ENCODE assay signal across 31 mouse cellular contexts in genomic region chr10:118458729-118459128, GRCm38 (mm10). TPM values are rescaled to one million over a fixed set of nuclear protein-coding genes. Genes with fewer than 3 reads are reported as not detected.
DNase-seq lines count a peak whose midpoint lies in the region; ATAC-seq lines count a peak whose summit lies in the region.
"Had no signal": no experiment of that assay in that cellular context is flagged by ENCODE, and none has a peak within 500 bp of the region (broad histone marks: within the 10 kb centered on the region; RNA-seq: fewer than 3 reads in every experiment).

No protein-coding gene starts in this region.

- peak; percentile 4 for DNase-seq in 416B (ENCODE audit: low read depth)
- peak; percentile 62 for DNase-seq in CD4-positive, CD25-positive, alpha-beta regulatory T cell, adult 2 months (ENCODE audit: low read depth, low spot score)
- peak; percentile 24 for DNase-seq in naive thymus-derived CD4-positive, alpha-beta T cell, adult 2 months (ENCODE audit: low read depth)
- no peak for DNase-seq in lung, postnatal 25 days (ENCODE audit: low spot score)
- DNase-seq in gastrocnemius, postnatal 36 days: no peak
- DNase-seq in limb, embryonic 10.5 days (ENCODE audit: low spot score): no peak
- DNase-seq: adrenal gland, postnatal 10 days; adrenal gland, postnatal 36 days; cerebellum, adult 18-20 months; cerebellum, adult 9-10 months; cerebellum, postnatal 14 days; forebrain, postnatal 0 days; gastrocnemius, adult 2 months; gastrocnemius, postnatal 14 days had no signal

- H3K27me3 ChIP-seq in limb, embryonic 10.5 days (ENCODE audit: low read depth, poor library complexity, severe bottlenecking): no peaks in the 10 kb centered on the region
- H3K27me3 ChIP-seq: forebrain, embryonic 13.5 days; hindbrain, embryonic 12.5 days; hindbrain, embryonic 15.5 days had no signal

- no peaks in the 10 kb centered on the region for H3K4me1 ChIP-seq in limb, embryonic 10.5 days
- H3K4me1 ChIP-seq: forebrain, embryonic 13.5 days; hindbrain, embryonic 15.5 days had no signal

- intact Hi-C loops in gastrocnemius, postnatal 36 days (cut with DNase I): no loop called here

- no peaks in the 10 kb centered on the region for H3K36me3 ChIP-seq in limb, embryonic 10.5 days
- H3K36me3 ChIP-seq: forebrain, embryonic 10.5 days; hindbrain, embryonic 12.5 days; hindbrain, embryonic 15.5 days had no signal

- H3K4me3 ChIP-seq in limb, embryonic 10.5 days: no peak overlapping the region
- H3K4me3 ChIP-seq: forebrain, embryonic 10.5 days; forebrain, embryonic 13.5 days; gastrocnemius, adult 2 months; hindbrain, embryonic 12.5 days; hindbrain, embryonic 15.5 days had no signal

- H3K9me3 ChIP-seq in limb, embryonic 10.5 days (replicated peaks): no peaks in the 10 kb centered on the region
- H3K9me3 ChIP-seq: forebrain, embryonic 13.5 days; hindbrain, embryonic 12.5 days; hindbrain, embryonic 15.5 days had no signal

- H3K27ac ChIP-seq in limb, embryonic 10.5 days: no peak overlapping the region
- H3K27ac ChIP-seq: forebrain, embryonic 10.5 days; forebrain, embryonic 13.5 days; gastrocnemius, adult 2 months; hindbrain, embryonic 12.5 days; hindbrain, embryonic 15.5 days had no signal

- peak; percentile 47 for ATAC-seq in activated CD4-positive, CD25-positive, alpha-beta regulatory T cell, adult 4 months
- ATAC-seq: forebrain, embryonic 13.5 days; forebrain, postnatal 0 days; intestine, embryonic 16.5 days had no signal

- WGBS in limb, embryonic 10.5 days: 94% methylated on average over 4 of the region's 4 CpGs

RNA-seq across cellular contexts. Expression of gene Ifng, which starts 17.9 kb away (rescaled TPM):
- polyA plus RNA-seq in activated CD4-positive, CD25-positive, alpha-beta regulatory T cell, adult 4 months (2017; shearing (Covaris generic)): 1 to 10 TPM; 8.9 to 9.8 TPM
- total RNA-seq in gastrocnemius, postnatal 36 days (2021): not detected
- not detected in 2 replicates for polyA plus RNA-seq in limb, embryonic 10.5 days (2016; fragmentation: Nextera tagmentation; extraction: Ambion mirVana)
- total RNA-seq: adrenal gland, adult 18-20 months; adrenal gland, postnatal 10 days; adrenal gland, postnatal 36 days; forebrain, postnatal 0 days; gastrocnemius, adult 2 months; gastrocnemius, postnatal 14 days; heart, adult 8-10 months; heart, postnatal 25 days; MEL had no signal
- polyA plus RNA-seq: C2C12; embryonic facial prominence, embryonic 11.5 days; embryonic facial prominence, embryonic 14.5 days; forebrain, embryonic 10.5 days; forebrain, embryonic 13.5 days; forebrain, postnatal 0 days; gonadal fat pad, adult 2 months; heart, embryonic 11.5 days; heart, embryonic 14.5 days; heart, postnatal 0 days; hindbrain, embryonic 12.5 days; hindbrain, embryonic 15.5 days; intestine, embryonic 16.5 days had no signal

Comparison
In these comparisons a context has a peak if more than half of its experiments do, and no peak if none do; other contexts are left out.
1. DNase-seq: peak in 416B (single experiment), CD4-positive, CD25-positive, alpha-beta regulatory T cell, adult 2 months (single experiment) and naive thymus-derived CD4-positive, alpha-beta T cell, adult 2 months (single experiment); none in lung, postnatal 25 days (single experiment), gastrocnemius, postnatal 36 days (0 of 2) and limb, embryonic 10.5 days (single experiment).